Comparison of ENCODE assay signal across 23 mouse cellular contexts in genomic region chr12:17360650-17361049, GRCm38 (mm10). TPM values are rescaled to one million over a fixed set of nuclear protein-coding genes. Genes with fewer than 3 reads are reported as not detected.
DNase-seq lines count a peak whose midpoint lies in the region; ATAC-seq and TF ChIP-seq lines count a peak whose summit lies in the region.
"Had no signal": no experiment of that assay in that cellular context is flagged by ENCODE, and none has a peak within 500 bp of the region (broad histone marks: within the 10 kb centered on the region; RNA-seq: fewer than 3 reads in every experiment).

No protein-coding gene starts in this region.

- H3K9me3 ChIP-seq in lung, postnatal 0 days (ENCODE audit: low read length) = no peaks in the 10 kb centered on the region
- no peaks in the 10 kb centered on the region for H3K9me3 ChIP-seq in embryonic facial prominence, embryonic 14.5 days (ENCODE audit: control insufficient read depth, low read length)
- H3K9me3 ChIP-seq: G1E; limb, embryonic 13.5 days; liver, embryonic 15.5 days; midbrain, embryonic 12.5 days had no signal

- H3K4me1 ChIP-seq in lung, postnatal 0 days (ENCODE audit: insufficient read depth, low read depth, low read length) = no peaks in the 10 kb centered on the region
- no peaks in the 10 kb centered on the region for H3K4me1 ChIP-seq in embryonic facial prominence, embryonic 14.5 days (ENCODE audit: control insufficient read depth, insufficient read depth, low read length)
- H3K4me1 ChIP-seq: limb, embryonic 13.5 days; liver, embryonic 15.5 days had no signal

- H3K9ac ChIP-seq in lung, postnatal 0 days (replicated peaks; ENCODE audit: low read depth) = no peak overlapping the region
- no peak overlapping the region for H3K9ac ChIP-seq in embryonic facial prominence, embryonic 14.5 days (ENCODE audit: low read depth, low read length)
- H3K9ac ChIP-seq: limb, embryonic 13.5 days; liver, embryonic 15.5 days; midbrain, embryonic 12.5 days had no signal

- H3K36me3 ChIP-seq in lung, postnatal 0 days (ENCODE audit: insufficient read depth, low read length) = peaks cover 22% of the 10 kb centered on the region
- peaks cover 87% of the 10 kb centered on the region for H3K36me3 ChIP-seq in embryonic facial prominence, embryonic 14.5 days (ENCODE audit: control insufficient read depth, insufficient read depth, low read length)

- DNase-seq in kidney, adult 11 months = peak; percentile 16
- no peak for DNase-seq in kidney, postnatal 4 days
- peak; percentile 48 for DNase-seq in lung, postnatal 0 days (ENCODE audit: low spot score)
- DNase-seq in lung, postnatal 14 days = no peak
- DNase-seq in embryo, embryonic 10.5 days (ENCODE audit: low spot score) = peak; percentile 67
- DNase-seq in embryonic facial prominence, embryonic 14.5 days (ENCODE audit: low spot score) = peak; percentile 39
- DNase-seq in adrenal gland, postnatal 36 days = no peak
- DNase-seq: adrenal gland, adult 2 months; cerebellum, adult 2 months; gastrocnemius, postnatal 10 days; layer of hippocampus, adult 9-11 months; thymus, adult 18-20 months had no signal

- H3K4me3 ChIP-seq in lung, postnatal 0 days (ENCODE audit: low read depth, low read length) = no peak overlapping the region
- H3K4me3 ChIP-seq in embryonic facial prominence, embryonic 14.5 days (ENCODE audit: low read depth, low read length) = no peak overlapping the region
- H3K4me3 ChIP-seq: erythroblast, embryonic 14.5 days; limb, embryonic 13.5 days; liver, embryonic 15.5 days; midbrain, embryonic 12.5 days had no signal

- ATAC-seq in lung, postnatal 0 days = 0 out of 2 replicates have a peak, but pooled peaks have one; percentile 17
- ATAC-seq in embryonic facial prominence, embryonic 14.5 days (ENCODE audit: low read depth) = peak; percentile 57; the same call in 1 of the 2 replicates
- ATAC-seq: intestine, postnatal 0 days had no signal

- H3K27ac ChIP-seq in lung, postnatal 0 days (ENCODE audit: low read length) = no peak overlapping the region
- H3K27ac ChIP-seq in embryonic facial prominence, embryonic 14.5 days (replicated peaks; ENCODE audit: low read depth, low read length) = no peak overlapping the region
- H3K27ac ChIP-seq: limb, embryonic 13.5 days; liver, embryonic 15.5 days; midbrain, embryonic 12.5 days had no signal

- H3K27me3 ChIP-seq in lung, postnatal 0 days (replicated peaks; ENCODE audit: insufficient read depth, low read length) = no peaks in the 10 kb centered on the region
- H3K27me3 ChIP-seq in embryonic facial prominence, embryonic 14.5 days (replicated peaks; ENCODE audit: control insufficient read depth, insufficient read depth, low read length) = no peaks in the 10 kb centered on the region
- H3K27me3 ChIP-seq: limb, embryonic 13.5 days; liver, embryonic 15.5 days; midbrain, embryonic 12.5 days had no signal

- no peak overlapping the region for H3K4me2 ChIP-seq in lung, postnatal 0 days (replicated peaks; ENCODE audit: low read depth, low read length)
- H3K4me2 ChIP-seq in embryonic facial prominence, embryonic 14.5 days (ENCODE audit: low read depth, low read length) = no peak overlapping the region
- H3K4me2 ChIP-seq: heart, embryonic 11.5 days; limb, embryonic 13.5 days; liver, embryonic 15.5 days; midbrain, embryonic 12.5 days had no signal

- TF ChIP-seq CTCF in lung, postnatal 0 days (IDR thresholded peaks at IDR 0.05) = no peak

- TF ChIP-seq EP300 in lung, postnatal 0 days (IDR thresholded peaks at IDR 0.05) = no peak

- 64% methylated on average over 4 of the region's 4 CpGs for WGBS in lung, postnatal 0 days
- WGBS in embryonic facial prominence, embryonic 14.5 days = 57% methylated on average over 4 of the region's 4 CpGs

RNA-seq across cellular contexts. Expression of gene Nol10, which starts 12.4 kb away (rescaled TPM):
- 7.4 and 7.9 TPM in 2 replicates for polyA plus RNA-seq in lung, postnatal 0 days (2015; fragmentation: Nextera tagmentation; extraction: Ambion mirVana)
- polyA plus RNA-seq in embryonic facial prominence, embryonic 14.5 days (2014; fragmentation: Nextera tagmentation; extraction: Ambion mirVana) = 19.3 and 23.3 TPM in 2 replicates
- 10 to 100 TPM; 17.1 to 21.6 TPM for total RNA-seq in adrenal gland, postnatal 36 days (2021)

RNA-seq across cellular contexts. Expression of gene Atp6v1c2, which starts 31.5 kb away (rescaled TPM):
- 55.6 and 56.4 TPM in 2 replicates for polyA plus RNA-seq in lung, postnatal 0 days (2015; fragmentation: Nextera tagmentation; extraction: Ambion mirVana)
- polyA plus RNA-seq in embryonic facial prominence, embryonic 14.5 days (2014; fragmentation: Nextera tagmentation; extraction: Ambion mirVana) = 2.7 and 3.9 TPM in 2 replicates
- total RNA-seq in adrenal gland, postnatal 36 days (2021) = 1 to 10 TPM; 1.5 to 2.2 TPM
- total RNA-seq: common myeloid progenitor, adult 5-6 weeks; gastrocnemius, postnatal 10 days; hematopoietic stem cell, adult 5-6 weeks had no signal
- polyA plus RNA-seq: erythroblast, embryonic 14.5 days; G1E; intestine, postnatal 0 days; liver, embryonic 15.5 days; small intestine, adult 2 months; urinary bladder, adult 2 months had no signal

Comparison
In these comparisons a context has a peak if more than half of its experiments do, and no peak if none do; other contexts are left out.
1. DNase-seq: peak in kidney, adult 11 months (single experiment), lung, postnatal 0 days (single experiment), embryo, embryonic 10.5 days (single experiment) and embryonic facial prominence, embryonic 14.5 days (single experiment); none in kidney, postnatal 4 days (0 of 2), lung, postnatal 14 days (single experiment) and adrenal gland, postnatal 36 days (0 of 2).
2. RNA of gene Atp6v1c2, which starts 31.5 kb away (polyA plus RNA-seq): 55.6 to 56.4 TPM in lung, postnatal 0 days; 2.7 to 3.9 TPM in embryonic facial prominence, embryonic 14.5 days; every median in the first group is over 10 times any median in the second.